Comparison of ENCODE assay signal across 28 mouse cellular contexts in genomic region chr11:80771186-80771585, GRCm38 (mm10). TPM values are rescaled to one million over a fixed set of nuclear protein-coding genes. Genes with fewer than 3 reads are reported as not detected.
A peak's percentile ranks its signal among the peaks of the same experiment; 100 is the strongest.
DNase-seq lines count a peak whose midpoint lies in the region; ATAC-seq and TF ChIP-seq lines count a peak whose summit lies in the region.
"Had no signal": no experiment of that assay in that cellular context is flagged by ENCODE, and none has a peak within 500 bp of the region (broad histone marks: within the 10 kb centered on the region; RNA-seq: fewer than 3 reads in every experiment).

No protein-coding gene starts in this region.

- H3K4me2 ChIP-seq in kidney, embryonic 16.5 days (replicated peaks; ENCODE audit: low read depth, low read length), result no peak overlapping the region
- H3K4me2 ChIP-seq: embryonic facial prominence, embryonic 15.5 days; heart, embryonic 13.5 days; hindbrain, embryonic 12.5 days; neural tube, embryonic 13.5 days had no signal

- 81% methylated on average over 3 of the region's 3 CpGs for WGBS in kidney, embryonic 16.5 days

- no peak overlapping the region for H3K9ac ChIP-seq in kidney, embryonic 16.5 days (replicated peaks; ENCODE audit: low read length)
- H3K9ac ChIP-seq: embryonic facial prominence, embryonic 15.5 days; heart, embryonic 13.5 days; hindbrain, embryonic 12.5 days; neural tube, embryonic 13.5 days had no signal

- no peaks in the 10 kb centered on the region for H3K9me3 ChIP-seq in kidney, embryonic 16.5 days (ENCODE audit: low read length)
- H3K9me3 ChIP-seq: embryonic facial prominence, embryonic 15.5 days; forebrain, embryonic 10.5 days; heart, embryonic 13.5 days; hindbrain, embryonic 12.5 days; limb, embryonic 10.5 days; midbrain, embryonic 10.5 days; neural tube, embryonic 13.5 days had no signal

- intact Hi-C loops in gastrocnemius, adult 2 months (cut with DNase I), result no loop called here

- no peaks in the 10 kb centered on the region for H3K36me3 ChIP-seq in kidney, embryonic 16.5 days (ENCODE audit: insufficient read depth, low read length)
- H3K36me3 ChIP-seq in testis, adult 2 months (ENCODE audit: control insufficient read depth, insufficient read depth, low read length), result no peaks in the 10 kb centered on the region
- H3K36me3 ChIP-seq: embryonic facial prominence, embryonic 15.5 days; forebrain, embryonic 10.5 days; heart, embryonic 13.5 days; hindbrain, embryonic 12.5 days; limb, embryonic 10.5 days; midbrain, embryonic 10.5 days; neural tube, embryonic 13.5 days had no signal

- H3K27me3 ChIP-seq in kidney, embryonic 16.5 days (ENCODE audit: insufficient read depth, low read length), result no peaks in the 10 kb centered on the region
- no peaks in the 10 kb centered on the region for H3K27me3 ChIP-seq in testis, adult 2 months (ENCODE audit: control insufficient read depth, insufficient read depth, low read length)
- H3K27me3 ChIP-seq: embryonic facial prominence, embryonic 15.5 days; heart, embryonic 13.5 days; hindbrain, embryonic 12.5 days had no signal

- peak overlapping the region; percentile 64 for H3K27ac ChIP-seq in gastrocnemius, adult 2 months
- H3K27ac ChIP-seq in kidney, embryonic 16.5 days (ENCODE audit: low read length), result peak overlapping the region; percentile 13; the same call in 1 of the 2 replicates
- H3K27ac ChIP-seq in testis, adult 2 months (ENCODE audit: control insufficient read depth, insufficient read depth, low read depth, low read length), result peak overlapping the region; percentile 70
- H3K27ac ChIP-seq: embryonic facial prominence, embryonic 15.5 days; forebrain, embryonic 10.5 days; heart, embryonic 13.5 days; hindbrain, embryonic 12.5 days; layer of hippocampus, adult 2 months; limb, embryonic 10.5 days; neural tube, embryonic 13.5 days had no signal

- TF ChIP-seq CTCF in gastrocnemius, adult 2 months (IDR thresholded peaks at IDR 0.05), result no peak
- no peak for TF ChIP-seq CTCF in testis, adult 2 months (IDR thresholded peaks at IDR 0.05; ENCODE audit: control insufficient read depth, insufficient read depth, insufficient replicate concordance, low read depth, low read length)

- ATAC-seq in kidney, embryonic 16.5 days (ENCODE audit: low FRiP score, low TSS enrichment), result no peak
- ATAC-seq: activated CD4-positive, CD25-positive, alpha-beta regulatory T cell, adult 4 months; forebrain, embryonic 16.5 days; intestine, postnatal 0 days; midbrain, embryonic 16.5 days had no signal

- no peak for DNase-seq in gastrocnemius, adult 2 months
- no peak for DNase-seq in gastrocnemius, postnatal 25 days
- DNase-seq in kidney, adult 8-10 months, result no peak
- DNase-seq in testis, postnatal 14 days (ENCODE audit: low spot score), result no peak
- no peak for DNase-seq in cerebellum, adult 18-20 months
- DNase-seq: cerebellum, adult 9-10 months; gastrocnemius, postnatal 14 days; heart, postnatal 14 days; kidney, postnatal 25 days; retina, postnatal 1 day; right cerebral cortex, postnatal 25 days; spleen, adult 18-20 months; thymus, postnatal 25 days had no signal

- TF ChIP-seq POLR2A in testis, adult 2 months (IDR thresholded peaks at IDR 0.05; ENCODE audit: control insufficient read depth, low read depth, low read length), result no peak

- H3K4me3 ChIP-seq in gastrocnemius, adult 2 months, result no peak overlapping the region
- H3K4me3 ChIP-seq in kidney, embryonic 16.5 days (ENCODE audit: low read length), result no peak overlapping the region
- no peak overlapping the region for H3K4me3 ChIP-seq in testis, adult 2 months (ENCODE audit: control insufficient read depth, low read depth, low read length)
- H3K4me3 ChIP-seq: embryonic facial prominence, embryonic 15.5 days; forebrain, embryonic 10.5 days; heart, embryonic 13.5 days; hindbrain, embryonic 12.5 days; layer of hippocampus, adult 2 months; limb, embryonic 10.5 days; midbrain, embryonic 10.5 days; myocyte; neural tube, embryonic 13.5 days had no signal

- H3K4me1 ChIP-seq in kidney, embryonic 16.5 days (ENCODE audit: insufficient read depth, low read length), result peaks cover 11% of the 10 kb centered on the region
- peaks cover 3% of the 10 kb centered on the region; the same call in 1 of the 2 replicates for H3K4me1 ChIP-seq in testis, adult 2 months (ENCODE audit: control insufficient read depth, insufficient read depth, low read length)

RNA-seq across cellular contexts. Expression of gene Myo1d, which starts 8.6 kb away (rescaled TPM):
- 1 to 10 TPM; 2.7 to 5.3 TPM for total RNA-seq in gastrocnemius, adult 2 months (2021)
- total RNA-seq in gastrocnemius, postnatal 25 days (2021), result 1 to 10 TPM; 3.0 to 3.9 TPM
- 15.8 and 19.1 TPM in 2 replicates for polyA plus RNA-seq in kidney, embryonic 16.5 days (2015; fragmentation: Nextera tagmentation; extraction: Ambion mirVana)
- polyA plus RNA-seq in testis, adult 2 months (2012; rRNA removed), result 4.4 and 4.6 TPM in 2 replicates

RNA-seq across cellular contexts. Expression of gene Tmem98, which starts 38.8 kb away (rescaled TPM):
- total RNA-seq in gastrocnemius, adult 2 months (2021), result 1 to 10 TPM in 1 of 2 experiments, under 1 TPM in 1; 0.87 to 1.3 TPM
- 1 to 10 TPM; 2.5 TPM for total RNA-seq in gastrocnemius, postnatal 25 days (2021)
- polyA plus RNA-seq in kidney, embryonic 16.5 days (2015; fragmentation: Nextera tagmentation; extraction: Ambion mirVana), result 113 and 119 TPM in 2 replicates
- 4.3 and 4.5 TPM in 2 replicates for polyA plus RNA-seq in testis, adult 2 months (2012; rRNA removed)
- polyA plus RNA-seq: activated CD4-positive, CD25-positive, alpha-beta regulatory T cell, adult 4 months had no signal

Comparison
In these comparisons a context has a peak if more than half of its experiments do, and no peak if none do; other contexts are left out.
1. H3K27ac ChIP-seq: peak in every context shown above with its lines; median percentile 70 in testis, adult 2 months; 64 in gastrocnemius, adult 2 months; 13 in kidney, embryonic 16.5 days.